Mouse (Mus musculus) small intestine, adult 2 months (tissue): ENCODE results near the gene Hectd1.

Experiments
- CTCF ChIP-seq: fragments of 200-500 bp; IDR thresholded peaks from 2 replicates; pipeline ENCODE4 v1.5.1; 2012; ENCODE audit warnings: low read depth, mild to moderate bottlenecking, control low read depth, inconsistent platforms, low read length, moderate library complexity, mixed read lengths; ENCODE audit not compliant: insufficient replicate concordance, insufficient read length; ENCODE audit errors: extremely low read depth
- POLR2A ChIP-seq: fragments of 200-500 bp; IDR thresholded peaks from 2 replicates; pipeline ENCODE4 v1.6.1; 2012; ENCODE audit warnings: low read depth, mild to moderate bottlenecking, control low read depth, inconsistent platforms, low read length, moderate library complexity

- no peak for TF ChIP-seq CTCF
- no peak for TF ChIP-seq POLR2A
Observed at GRCm38 (mm10) chr12:51705778-51706177, 123.6 kb downstream of the Hectd1 start.
